Mouse (Mus musculus) c-Kit-positive CD71-negative TER-119-negative erythroid progenitor cells, embryonic 14.5 days (primary cell): Measurements from ENCODE around the gene Scd4.
"Not testable (repeated sequence)": the region's sequence is repeated elsewhere in the genome, so short reads cannot be mapped to it uniquely, and the experiment has no call there.

Source experiments
- DNase-seq: peaks from one replicate; pipeline ENCODE4 v3.0.0-alpha.2; 2013; ENCODE audit warnings: low read depth

Gene Scd4

DNA sequence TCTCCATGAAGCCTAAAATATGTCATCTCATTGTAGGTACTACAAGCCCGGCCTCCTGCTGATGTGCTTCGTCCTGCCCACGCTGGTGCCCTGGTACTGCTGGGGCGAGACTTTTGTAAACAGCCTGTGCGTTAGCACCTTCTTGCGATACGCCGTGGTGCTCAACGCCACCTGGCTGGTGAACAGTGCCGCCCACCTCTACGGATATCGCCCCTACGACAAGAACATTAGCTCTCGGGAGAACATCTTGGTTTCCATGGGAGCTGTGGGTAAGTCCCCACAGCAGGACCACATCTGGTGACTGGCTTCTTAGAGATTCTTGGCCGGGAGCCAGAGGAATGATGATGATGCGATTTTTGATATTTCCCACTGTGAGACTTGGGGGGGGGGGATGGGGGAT is 31.7 kb upstream of the Scd4 start:
- DNase-seq: no peak

DNA sequence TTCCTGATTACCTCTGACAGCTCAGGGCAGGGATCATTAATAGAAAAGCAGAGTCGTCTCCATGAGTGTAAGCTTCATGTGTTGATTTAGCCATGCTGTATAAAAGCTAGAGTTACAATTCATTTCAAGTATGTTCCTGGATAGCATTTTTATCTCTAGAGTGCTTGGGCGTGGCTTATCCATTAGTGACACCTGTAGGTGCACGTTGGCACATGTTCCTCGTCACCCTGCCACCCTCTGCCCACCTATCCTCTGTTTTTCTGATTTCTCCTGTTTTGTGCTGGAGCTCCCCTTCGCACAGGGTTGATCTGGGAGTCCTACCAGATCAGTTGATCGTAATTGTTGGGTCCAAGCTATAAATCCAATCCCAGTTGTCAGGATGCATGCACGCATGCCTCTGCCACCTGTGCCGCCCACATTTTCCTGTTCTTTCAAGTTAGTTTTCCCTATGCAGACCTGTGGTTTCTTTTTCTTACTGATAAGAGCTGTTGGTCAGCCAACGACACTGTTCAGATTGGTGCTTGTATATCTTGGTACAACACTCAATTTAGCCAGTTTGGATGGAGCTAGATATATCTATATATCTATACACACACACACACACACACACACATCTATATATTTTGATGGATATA is 31.1 kb upstream of the Scd4 start:
- no peak for DNase-seq

DNA sequence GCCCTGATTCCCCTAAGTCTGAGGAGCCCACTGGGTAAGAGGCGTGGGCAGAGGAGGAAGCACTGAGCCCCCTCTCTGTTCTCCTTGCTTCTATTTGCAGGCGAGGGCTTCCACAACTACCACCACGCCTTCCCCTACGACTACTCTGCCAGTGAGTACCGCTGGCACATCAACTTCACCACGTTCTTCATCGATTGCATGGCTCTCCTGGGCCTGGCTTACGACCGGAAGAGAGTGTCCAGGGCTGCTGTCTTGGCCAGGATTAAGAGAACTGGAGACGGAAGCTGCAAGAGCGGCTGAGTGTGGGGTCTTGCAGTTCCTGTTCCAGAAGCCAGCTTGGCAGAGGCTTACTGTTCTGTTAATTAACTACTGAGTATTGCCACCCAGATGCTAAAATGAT is 30.0 kb upstream of the Scd4 start:
- no peak for DNase-seq

DNA sequence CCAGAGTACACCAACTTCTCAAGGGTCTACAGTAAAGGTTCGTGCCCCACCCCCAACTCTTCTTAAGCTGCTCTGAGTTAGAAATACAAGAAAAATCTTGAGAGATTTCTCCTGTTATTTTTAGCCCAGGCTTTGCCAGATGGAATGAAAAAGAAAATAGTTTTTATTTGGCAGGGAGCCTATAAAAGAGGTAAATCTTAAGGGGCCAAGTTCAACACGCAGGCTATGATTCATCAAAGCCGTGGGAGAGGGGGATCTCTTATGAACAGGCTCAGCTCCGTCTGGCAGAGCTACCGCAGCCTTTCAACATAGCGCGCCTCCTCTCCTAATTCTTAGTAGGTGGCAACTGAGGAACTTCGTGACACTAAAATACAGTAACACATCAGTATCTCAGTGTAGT is 29.4 kb upstream of the Scd4 start:
- no peak for DNase-seq

DNA sequence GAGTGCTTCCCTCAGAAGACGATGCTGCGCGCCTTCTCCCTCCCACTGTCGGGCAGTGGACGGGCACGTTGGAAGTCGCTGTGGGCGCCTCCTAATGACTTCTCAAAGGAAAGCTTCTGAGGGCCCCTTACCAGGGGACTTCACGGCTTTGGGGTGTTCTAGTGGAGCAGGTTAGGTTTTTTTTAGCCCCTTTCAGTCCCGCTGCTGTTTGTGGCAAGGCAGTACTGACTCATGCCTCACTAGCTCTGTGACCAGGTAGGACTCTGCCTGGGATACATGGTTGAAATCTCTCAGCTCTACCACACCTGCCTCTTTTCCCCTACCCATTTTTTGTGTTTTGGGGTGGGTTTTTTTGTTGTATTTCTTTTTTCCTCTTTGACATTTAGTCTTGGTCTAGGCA is 28.5 kb upstream of the Scd4 start:
- no peak for DNase-seq

DNA sequence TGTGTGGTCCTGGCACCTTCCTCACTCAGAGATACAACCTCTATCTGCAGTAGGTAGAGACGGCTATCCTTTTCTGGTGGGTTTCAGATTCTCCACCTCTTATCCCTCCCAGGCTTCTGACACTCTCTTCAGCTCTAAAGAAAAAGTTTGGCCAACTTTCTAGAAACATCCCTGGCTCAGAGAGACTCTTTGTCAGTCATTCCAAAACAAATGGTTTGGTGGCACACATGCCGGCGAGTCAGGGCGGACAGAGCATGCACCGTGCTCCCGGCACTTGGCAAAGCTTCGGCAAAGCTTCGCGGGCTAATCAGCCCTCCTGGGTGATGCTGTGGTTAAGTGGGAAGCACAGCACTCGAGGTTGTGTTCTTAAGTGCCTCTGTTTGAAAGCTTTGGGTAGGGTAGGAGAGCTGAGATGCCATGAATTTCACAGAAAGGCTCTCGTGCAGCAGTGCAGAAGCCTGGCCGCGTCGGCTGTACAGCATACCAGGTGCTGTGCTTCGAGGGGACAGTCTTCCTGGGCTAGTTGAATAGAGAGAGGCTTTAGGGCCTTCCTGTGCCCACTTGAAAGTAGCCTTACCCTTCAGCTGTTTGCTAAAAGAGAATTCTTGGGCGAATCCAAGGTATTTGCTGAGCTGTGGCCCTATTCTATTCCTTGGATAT is 27.9 kb upstream of the Scd4 start:
- DNase-seq: no peak

DNA sequence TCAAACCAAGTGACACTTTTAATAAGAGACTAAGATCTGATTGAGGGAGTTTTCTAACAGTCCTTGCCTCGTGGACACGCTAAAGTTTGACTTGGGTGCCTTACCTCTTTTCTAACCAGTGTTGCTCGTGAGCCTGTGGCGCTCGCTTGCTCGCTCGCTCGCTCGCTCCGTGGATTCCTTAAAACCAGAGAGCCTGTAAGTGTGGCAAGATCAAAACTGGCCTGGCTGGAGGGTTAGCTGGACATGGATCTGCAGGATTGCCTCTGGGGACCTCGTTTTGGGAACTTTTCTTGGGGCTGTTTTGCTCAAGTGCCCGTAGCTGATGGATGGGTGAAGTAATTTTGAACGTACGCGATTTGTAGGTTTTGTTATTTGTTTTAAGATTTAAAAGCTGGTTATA is 27.2 kb upstream of the Scd4 start:
- no peak for DNase-seq

DNA sequence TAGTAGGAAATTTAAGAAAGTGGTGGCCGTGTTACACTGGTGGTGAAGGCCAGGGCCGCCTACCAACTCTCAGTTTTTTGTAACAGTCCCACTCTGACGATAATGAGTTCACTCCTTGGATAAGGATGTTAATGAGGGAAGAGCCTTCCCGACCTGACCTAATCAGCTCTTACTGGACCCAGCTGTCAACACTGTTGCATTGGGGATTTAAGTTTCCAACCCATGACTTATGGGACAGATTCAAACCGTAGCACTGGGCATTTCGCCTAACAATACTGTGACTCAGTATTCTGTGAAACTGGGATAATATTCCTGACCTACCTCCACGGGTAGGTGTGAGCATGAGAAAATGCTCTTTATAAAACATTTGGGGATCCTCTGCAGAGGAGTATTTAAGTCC is 26.7 kb upstream of the Scd4 start:
- no peak for DNase-seq

DNA sequence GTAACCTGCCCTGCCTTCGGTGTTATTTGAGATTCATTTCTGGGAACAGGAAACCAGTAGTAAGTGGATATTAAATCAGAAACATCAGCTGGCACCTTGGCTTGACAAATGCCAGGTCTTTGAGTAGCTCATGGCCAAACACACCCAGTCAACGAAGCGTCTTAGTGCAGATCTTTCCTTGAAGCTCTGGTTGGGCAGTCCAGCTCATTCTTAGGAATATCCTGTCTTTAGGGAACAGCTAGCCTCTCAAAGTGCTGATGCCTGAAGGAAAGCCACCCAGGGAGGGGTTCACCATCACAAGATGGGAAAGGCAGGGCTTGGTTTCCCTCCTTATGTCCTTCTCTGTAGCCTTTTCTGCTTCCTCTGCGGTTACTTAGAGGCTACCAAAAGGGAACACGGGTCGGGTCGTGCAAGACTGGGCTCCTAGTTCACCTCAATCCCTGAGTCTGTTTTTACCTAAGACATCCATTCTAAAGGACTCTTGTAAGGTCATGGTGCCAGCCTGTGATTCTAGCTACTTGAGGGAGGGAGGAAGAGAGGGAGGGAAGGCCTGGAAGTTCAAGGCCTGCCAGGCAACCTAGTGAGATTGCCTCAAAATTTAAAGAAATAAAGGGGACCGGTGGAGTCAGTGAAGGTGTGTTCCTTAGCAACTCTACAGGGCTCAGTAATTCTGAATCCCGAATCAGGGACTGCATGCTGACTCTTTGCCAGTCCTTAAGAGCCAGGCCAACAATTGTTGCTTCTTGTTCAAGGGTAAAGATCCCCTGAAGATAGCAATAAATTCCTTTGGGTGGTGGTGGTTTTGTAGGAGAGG is 25.6 kb upstream of the Scd4 start:
- no peak for DNase-seq

DNA sequence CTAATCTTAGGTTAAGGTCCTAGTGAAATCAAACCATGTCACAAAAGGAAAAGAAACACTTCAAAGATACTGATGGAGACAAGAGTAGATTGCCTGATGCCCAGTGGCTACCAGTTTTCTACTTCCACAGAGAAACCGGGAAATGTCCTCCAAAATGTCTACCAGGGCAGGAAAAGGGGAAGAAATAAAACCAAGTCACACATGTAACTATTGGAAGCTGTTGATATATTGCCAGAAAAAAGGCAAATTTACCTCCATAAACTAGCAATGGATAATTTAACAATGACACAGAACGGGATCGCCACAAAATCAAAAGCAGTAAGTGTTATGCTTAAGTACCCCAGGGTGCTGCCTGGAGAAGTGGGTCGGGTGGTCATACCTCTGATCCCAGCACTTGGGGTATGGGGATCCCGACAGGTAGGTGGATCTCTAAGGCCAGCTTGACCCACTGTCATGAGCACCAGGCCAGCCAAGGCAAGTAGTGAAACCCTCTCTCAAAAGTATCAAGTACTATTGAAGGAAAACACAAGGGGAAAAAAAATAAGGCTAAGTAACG is 24.9 kb upstream of the Scd4 start:
- DNase-seq: no peak

DNA sequence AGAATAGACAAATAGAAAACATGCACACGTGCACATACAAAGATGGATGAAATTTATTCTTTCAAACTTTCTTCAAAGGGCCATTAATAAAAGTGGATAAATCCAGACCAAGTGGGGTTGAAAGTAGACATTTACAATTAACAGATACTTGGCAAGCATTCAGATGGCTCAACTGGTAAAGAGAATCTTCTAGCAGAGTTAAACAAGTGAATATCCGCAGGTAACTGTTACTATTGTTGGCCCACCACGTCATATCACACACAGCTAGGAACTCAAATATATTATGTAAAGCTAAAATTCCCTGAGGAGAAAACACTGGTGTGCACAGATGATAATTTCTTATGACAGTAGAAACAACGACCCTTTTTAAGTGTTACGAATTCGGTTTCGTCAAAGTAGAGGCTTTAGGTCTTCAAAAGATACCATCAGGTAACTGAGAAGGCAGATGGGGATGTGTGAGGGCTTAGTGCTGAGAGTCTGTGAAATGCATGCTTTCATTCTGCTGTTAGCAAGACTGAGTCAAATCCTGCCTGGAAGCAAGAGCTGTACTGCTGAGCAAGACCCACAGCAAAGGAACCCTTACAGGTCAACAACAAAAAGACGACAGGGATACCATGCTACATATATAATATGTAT is 24.2 kb upstream of the Scd4 start:
- no peak for DNase-seq

DNA sequence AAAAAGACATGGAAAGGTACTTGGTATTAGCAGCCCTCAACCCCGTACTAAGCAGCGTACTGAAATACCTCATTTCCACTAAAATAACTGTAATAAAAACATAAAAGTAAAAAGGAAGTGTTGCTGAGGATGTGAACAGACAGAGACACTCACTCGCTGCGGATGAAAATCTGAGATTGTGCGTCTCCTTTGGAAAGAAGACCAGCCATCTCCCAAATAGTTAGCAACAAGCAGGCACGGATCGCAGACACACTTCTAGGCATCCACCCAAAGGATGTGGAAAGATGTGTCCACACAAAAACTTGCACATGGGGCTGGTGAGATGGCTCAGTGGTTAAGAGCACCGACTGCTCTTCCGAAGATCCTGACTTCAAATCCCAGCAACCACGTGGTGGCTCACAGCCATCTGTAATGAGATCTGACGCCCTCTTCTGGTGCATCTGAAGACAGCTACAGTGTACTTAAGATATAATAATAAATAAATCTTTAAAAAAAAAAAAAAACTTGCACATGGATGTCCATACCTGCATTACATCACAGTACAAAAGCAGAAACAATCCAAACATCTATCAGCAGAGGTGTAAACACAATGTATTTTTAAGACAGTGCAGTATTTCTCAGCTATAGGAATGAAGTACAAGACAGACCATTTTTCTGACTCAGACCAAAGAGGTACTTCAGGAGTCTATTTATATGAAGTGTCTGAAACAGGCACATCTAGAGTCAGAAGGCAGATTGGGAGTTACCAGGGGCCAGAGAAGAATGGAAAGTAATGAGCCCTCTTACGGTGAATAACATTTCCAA is 23.3 kb upstream of the Scd4 start:
- DNase-seq: no peak

DNA sequence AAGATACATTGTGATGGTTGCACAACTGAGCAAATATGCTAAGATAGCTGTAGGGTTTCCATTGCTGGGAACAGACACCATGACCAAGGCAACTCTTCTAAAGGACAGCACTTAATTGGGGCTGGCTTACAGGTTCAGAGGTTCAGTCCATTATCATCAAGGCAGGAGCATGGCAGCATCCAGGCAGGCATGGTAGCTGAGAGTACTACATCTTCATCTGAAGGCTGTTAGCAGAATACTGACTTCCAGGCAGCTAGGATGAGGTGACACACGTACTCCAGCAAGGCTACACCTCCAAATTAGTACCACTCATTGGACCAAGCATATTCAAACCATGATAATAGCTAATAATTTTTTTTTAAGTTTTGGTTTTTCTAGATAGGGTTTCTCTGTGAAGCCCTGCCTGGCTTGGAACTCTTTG is 22.7 kb upstream of the Scd4 start:
- DNase-seq: not testable (repeated sequence)

DNA sequence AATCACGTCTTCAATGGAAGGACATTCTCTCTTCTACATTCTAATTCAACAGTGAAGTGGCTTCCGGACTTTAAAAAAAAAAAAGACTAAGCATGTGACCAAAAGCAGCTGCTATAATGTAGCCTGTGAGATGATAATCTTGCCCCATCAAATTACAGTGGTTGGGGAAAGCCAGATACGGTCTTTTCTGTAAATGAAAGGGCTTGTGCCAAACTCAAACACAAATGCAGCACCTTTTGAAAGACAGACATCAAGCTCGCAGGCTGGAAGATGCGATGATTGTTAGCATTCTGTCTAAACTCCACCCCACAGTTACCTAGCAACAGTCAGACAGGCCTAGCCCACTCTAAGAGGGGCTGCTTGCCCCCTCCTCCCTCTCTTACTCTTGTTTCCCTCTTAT is 22.1 kb upstream of the Scd4 start:
- DNase-seq: no peak

DNA sequence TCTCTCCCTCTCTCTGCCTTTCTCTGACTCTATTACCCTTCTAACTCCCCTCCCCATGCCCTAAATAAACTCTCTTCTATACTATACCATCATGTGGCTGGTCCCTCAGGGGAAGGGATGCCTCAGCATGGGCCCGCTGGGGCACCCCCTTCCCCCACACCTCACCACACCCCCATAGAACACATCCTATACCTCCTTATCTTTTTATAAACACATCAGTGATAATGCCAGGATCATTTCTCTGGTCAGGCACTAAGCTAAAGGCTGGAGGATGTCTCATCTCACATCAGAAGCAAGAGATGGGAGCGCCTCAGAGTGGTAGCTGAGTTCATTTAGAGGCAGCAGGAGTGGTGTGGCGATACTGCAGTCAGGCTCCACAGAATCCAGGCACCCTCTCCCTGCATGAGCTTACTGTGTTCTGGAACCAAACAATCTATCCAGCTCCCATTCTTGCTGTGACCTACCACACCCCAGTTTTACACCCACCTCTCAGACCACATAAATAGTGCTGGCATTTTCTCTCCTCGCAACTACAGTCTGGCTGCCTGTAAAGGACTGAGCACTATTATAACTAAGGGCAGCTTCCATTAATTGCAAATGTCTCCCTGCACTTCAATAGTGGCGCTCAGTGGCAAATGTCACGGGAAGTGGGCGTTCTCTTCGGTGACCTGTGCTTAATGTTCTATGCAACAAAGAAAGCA is 21.4 kb upstream of the Scd4 start:
- DNase-seq: no peak

DNA sequence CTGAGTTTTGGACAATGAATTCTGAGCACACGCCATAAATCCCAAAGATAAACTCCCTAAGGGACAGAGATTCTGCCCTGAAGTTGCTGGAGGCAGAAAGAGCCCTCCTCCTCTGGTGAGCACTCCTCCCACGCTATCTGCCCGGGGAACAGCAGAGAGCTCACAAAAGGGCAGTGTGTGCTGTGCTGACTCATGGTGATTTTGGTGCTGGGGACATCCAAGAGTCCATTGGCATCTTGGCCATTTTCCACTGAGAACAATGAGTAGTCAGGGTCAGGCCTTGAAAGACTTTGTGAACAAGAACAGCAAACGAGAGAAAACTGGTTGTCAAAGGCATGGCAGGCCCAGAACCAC is 20.9 kb upstream of the Scd4 start:
- no peak for DNase-seq

DNA sequence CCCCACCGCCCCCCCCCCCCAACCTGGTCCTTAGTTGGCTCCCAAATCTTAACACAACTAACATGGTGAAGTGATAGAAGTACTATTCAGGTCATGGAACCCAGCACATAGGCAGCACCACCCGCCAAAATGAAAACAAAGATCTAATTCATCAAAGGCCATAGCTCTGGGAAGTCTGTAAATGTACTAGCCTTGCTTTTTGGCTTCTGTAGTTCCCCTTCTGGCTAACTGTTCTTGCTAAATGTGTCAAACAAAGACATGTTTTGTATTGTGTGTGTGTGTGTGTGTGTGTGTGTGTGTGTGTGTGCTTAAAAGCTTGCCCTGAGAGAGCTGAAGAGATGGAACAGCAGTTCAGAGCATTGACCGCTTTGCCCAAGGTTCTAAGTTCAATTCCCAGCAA is 19.8 kb upstream of the Scd4 start:
- DNase-seq: no peak

DNA sequence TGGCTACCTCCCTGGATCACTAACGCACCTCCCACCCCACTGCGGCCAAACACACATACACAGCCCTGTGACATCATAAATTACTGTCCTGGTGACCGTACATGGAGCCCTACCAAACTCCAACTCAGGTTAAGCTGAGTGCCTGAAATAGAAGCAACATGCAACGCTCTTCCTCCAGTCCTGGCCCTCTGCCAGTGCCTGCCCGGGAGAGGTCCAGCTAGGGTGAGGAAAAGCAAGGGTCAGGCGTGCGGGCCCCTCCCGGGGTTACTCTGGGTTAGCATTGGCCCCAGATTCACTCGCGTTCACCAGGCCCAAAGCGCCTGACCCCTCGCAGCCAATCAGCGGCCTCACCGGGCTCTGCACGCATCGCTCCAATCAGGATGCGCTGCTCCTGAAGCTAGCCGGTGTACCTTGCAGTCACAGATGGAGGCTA is 18.5 kb upstream of the Scd4 start:
- no peak for DNase-seq

DNA sequence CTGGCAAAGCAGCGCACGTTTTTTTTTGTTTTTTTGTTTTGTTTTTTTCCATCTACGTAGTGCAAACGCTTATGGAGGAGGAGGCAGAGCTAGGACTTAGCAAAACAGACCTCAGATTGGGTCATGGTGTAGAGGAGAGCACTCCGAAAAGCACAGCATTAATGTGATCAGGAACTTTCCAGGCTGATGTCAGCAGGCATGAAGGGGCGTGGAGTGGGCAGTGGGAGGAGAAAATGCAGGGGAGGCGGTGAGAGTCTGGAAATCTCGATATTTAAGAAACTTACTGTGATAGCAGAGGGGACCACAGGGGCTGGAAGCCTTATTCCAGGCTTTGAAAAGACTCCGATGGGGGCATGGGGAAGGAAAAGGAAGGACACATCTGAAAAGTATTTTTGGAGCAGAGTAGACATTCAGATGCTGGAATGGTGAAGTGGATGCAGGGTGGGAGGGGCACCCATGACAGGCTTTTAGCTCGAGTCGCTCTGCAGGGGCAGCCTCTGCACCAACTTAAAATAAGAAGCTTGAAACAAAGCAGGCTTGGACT is 17.9 kb upstream of the Scd4 start:
- DNase-seq: no peak

DNA sequence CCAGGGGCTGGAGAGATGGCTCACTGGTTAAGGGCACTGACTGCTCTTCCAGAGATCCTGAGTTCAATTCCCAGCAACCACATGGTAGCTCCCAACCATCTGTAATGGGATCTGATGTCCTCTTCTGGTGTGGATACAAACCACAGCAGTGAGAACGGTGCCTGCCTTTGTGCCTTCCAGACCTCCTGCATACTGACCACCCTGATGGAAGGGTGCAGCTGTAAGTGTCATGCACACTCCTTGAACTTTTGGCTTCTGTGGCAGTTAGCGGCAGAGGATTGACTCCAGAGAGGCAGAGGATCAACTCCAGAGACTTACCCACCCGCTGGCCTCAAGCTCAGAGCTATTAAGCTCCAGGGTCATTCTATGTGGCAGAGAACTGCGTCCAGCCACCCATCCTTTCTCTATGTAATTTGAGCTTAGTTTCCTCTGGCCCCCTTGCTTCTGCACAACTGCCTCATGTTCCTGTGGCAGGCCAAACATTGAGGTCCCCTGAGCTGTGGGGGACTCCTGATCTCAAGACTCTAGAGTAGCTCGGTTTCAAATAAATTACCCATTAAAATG is 16.1 kb upstream of the Scd4 start:
- DNase-seq: no peak

DNA sequence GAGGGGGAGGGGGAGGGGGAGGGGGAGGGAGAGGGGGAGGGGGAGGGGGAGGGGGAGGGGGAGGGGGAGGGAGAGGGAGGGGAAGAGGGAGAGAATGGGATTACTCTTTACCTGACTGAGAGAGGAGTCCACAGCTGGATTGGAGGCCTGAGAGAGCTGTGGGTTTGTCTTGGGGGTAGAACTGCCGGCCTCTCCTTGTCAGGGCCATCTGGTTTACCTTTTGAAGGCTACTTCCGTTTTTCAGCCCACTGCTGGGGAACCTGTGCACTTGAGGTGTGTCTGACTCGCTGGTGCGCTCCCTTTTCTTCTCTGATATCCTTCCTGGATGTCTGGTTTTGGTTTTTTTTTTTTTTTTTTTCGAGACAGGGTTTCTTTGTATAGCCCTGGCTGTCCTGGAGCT is 15.5 kb upstream of the Scd4 start:
- DNase-seq: no peak
